17 mouse cellular contexts compared by ENCODE assay signal in the genomic region with DNA sequence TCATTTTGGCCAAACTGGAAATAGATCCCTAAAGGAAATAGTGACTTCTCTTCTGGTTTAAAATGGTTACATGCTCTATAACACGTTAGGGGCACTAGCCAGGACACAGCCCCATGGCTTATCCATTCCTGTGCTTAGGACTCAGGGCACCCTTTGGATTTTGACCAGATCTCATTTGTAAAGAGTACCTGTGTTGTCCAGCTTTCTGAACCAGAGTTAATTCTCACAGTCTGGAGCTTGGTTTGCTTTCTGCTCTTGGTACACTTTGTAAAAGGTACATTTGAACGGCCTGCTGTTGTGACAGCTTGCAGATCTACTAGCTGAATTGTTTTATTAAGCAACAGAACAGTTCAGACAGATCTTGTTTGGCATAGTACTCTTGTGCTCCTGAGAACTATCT. TPM values are rescaled to one million over a fixed set of nuclear protein-coding genes. Genes with fewer than 3 reads are reported as not detected.
"Had no signal": no experiment of that assay in that cellular context is flagged by ENCODE, and none has a peak within 500 bp of the region (broad histone marks: within the 10 kb centered on the region; RNA-seq: fewer than 3 reads in every experiment).

No protein-coding gene starts in this region.

- H3K27me3 ChIP-seq: intestine, embryonic 15.5 days; liver, embryonic 15.5 days; lung, embryonic 15.5 days; midbrain, embryonic 15.5 days; neural tube, embryonic 12.5 days; stomach, embryonic 15.5 days had no signal

- H3K4me1 ChIP-seq: intestine, embryonic 15.5 days; limb, embryonic 10.5 days; liver, embryonic 15.5 days; lung, embryonic 15.5 days; midbrain, embryonic 15.5 days; neural tube, embryonic 12.5 days; stomach, embryonic 15.5 days had no signal

- H3K36me3 ChIP-seq: intestine, embryonic 15.5 days; limb, embryonic 10.5 days; liver, embryonic 15.5 days; lung, embryonic 15.5 days; midbrain, embryonic 15.5 days; neural tube, embryonic 12.5 days; stomach, embryonic 15.5 days had no signal

- H3K4me3 ChIP-seq: intestine, embryonic 15.5 days; left cerebral cortex, adult 2 months; limb, embryonic 10.5 days; liver, embryonic 15.5 days; lung, embryonic 15.5 days; megakaryocyte, embryonic 14.5 days; midbrain, embryonic 15.5 days; neural tube, embryonic 12.5 days; stomach, embryonic 15.5 days had no signal

- H3K27ac ChIP-seq: intestine, embryonic 15.5 days; left cerebral cortex, adult 2 months; limb, embryonic 10.5 days; liver, embryonic 15.5 days; lung, embryonic 15.5 days; macrophage; midbrain, embryonic 15.5 days; neural tube, embryonic 12.5 days; stomach, embryonic 15.5 days had no signal

- H3K9ac ChIP-seq: intestine, embryonic 15.5 days; liver, embryonic 15.5 days; lung, embryonic 15.5 days; midbrain, embryonic 15.5 days; neural tube, embryonic 12.5 days; stomach, embryonic 15.5 days had no signal

- DNase-seq: kidney, postnatal 14 days; lung, postnatal 14 days; right cerebral cortex, postnatal 4 days; spleen, adult 18-20 months; thymus, adult 2 months; thymus, postnatal 25 days had no signal

RNA-seq across cellular contexts. Expression of gene Plb1, which starts 25.8 kb away (rescaled TPM):
- total RNA-seq: monocyte, adult 5-6 weeks had no signal
- polyA plus RNA-seq: limb, embryonic 10.5 days; neural tube, embryonic 12.5 days had no signal
